Mouse (Mus musculus) CH12.LX (cell line): ENCODE data around the gene Thumpd3. TPM values are rescaled to one million over a fixed set of nuclear protein-coding genes. Genes with fewer than 3 reads are reported as not detected.

Experiments used
- DNase-seq: peaks from one replicate; pipeline ENCODE4 v3.0.0-alpha.2; 2013; ENCODE audit errors: extremely low read depth
- H3K27ac ChIP-seq: 2 replicates; pipeline ENCODE4 v1.5.1; 2012; ENCODE audit warnings: low read depth, mild to moderate bottlenecking, control low read depth, moderate library complexity; ENCODE audit not compliant: insufficient read depth
- H3K27me3 ChIP-seq: replicated peaks from 2 replicates; pipeline ENCODE3; 2012; ENCODE audit warnings: inconsistent platforms
- H3K36me3 ChIP-seq, 2 experiments: replicated peaks in 1 of 2; 2 replicates each; pipeline versions ENCODE3 to v1.6.1; 2012; ENCODE audit warnings: inconsistent platforms in 1 of 2, low read length in 1 of 2, mild to moderate bottlenecking in 1 of 2, mixed read lengths in 1 of 2, moderate library complexity in 1 of 2; ENCODE audit not compliant: control insufficient read depth in 1 of 2, insufficient read depth in 1 of 2
- H3K4me1 ChIP-seq, 2 experiments: 2 replicates each; pipeline ENCODE4 v1.6.1; 2012; ENCODE audit warnings: inconsistent platforms in 1 of 2, moderate library complexity in 1 of 2; ENCODE audit not compliant: insufficient read depth in 2 of 2, control insufficient read depth in 1 of 2
- H3K4me2 ChIP-seq: 2 replicates; pipeline ENCODE4 v1.6.1; 2012; ENCODE audit warnings: low read depth, mild to moderate bottlenecking, control low read depth; ENCODE audit not compliant: poor library complexity, insufficient read depth, severe bottlenecking
- H3K4me3 ChIP-seq, 3 experiments: fragments of 150-350 bp in 1 of 3; sonication (generic) in 1 of 3; replicated peaks in 1 of 3; 2 replicates each; pipeline versions ENCODE3 to v1.5.1; 2011 to 2012; ENCODE audit warnings: low read depth in 2 of 3, low read length in 2 of 3, mild to moderate bottlenecking in 2 of 3, moderate library complexity in 2 of 3, control low read depth in 1 of 3, improper control_type of control experiment in 1 of 3, inconsistent platforms in 1 of 3, mixed read lengths in 1 of 3; ENCODE audit not compliant: poor library complexity in 1 of 3
- H3K79me2 ChIP-seq: replicated peaks from 2 replicates; pipeline ENCODE4 v1.6.1; 2012; ENCODE audit warnings: mild to moderate bottlenecking, moderate library complexity; ENCODE audit not compliant: control insufficient read depth, poor library complexity, insufficient read depth, severe bottlenecking; ENCODE audit errors: extremely low read depth
- H3K9ac ChIP-seq: 2 replicates; pipeline ENCODE4 v1.6.1; 2012; ENCODE audit warnings: low read depth, mild to moderate bottlenecking, control low read depth, moderate library complexity; ENCODE audit not compliant: insufficient read depth
- H3K9me3 ChIP-seq: replicated peaks from 2 replicates; pipeline ENCODE3; 2012; ENCODE audit warnings: low read length, inconsistent platforms, mixed read lengths
- BHLHE40 ChIP-seq: IDR thresholded peaks from 2 replicates; pipeline ENCODE4 v1.6.1; 2011; ENCODE audit warnings: mild to moderate bottlenecking, low read depth, low read length, improper control_type of control experiment
- CHD2 ChIP-seq: IDR thresholded peaks from 2 replicates; pipeline ENCODE4 v1.6.1; 2011; ENCODE audit warnings: low read length, improper control_type of control experiment
- CTCF ChIP-seq, 2 experiments: IDR thresholded peaks in 1 of 2; conservative IDR thresholded peaks in 1 of 2; 2 replicates each; pipeline ENCODE4 v1.5.1; 2011 to 2012; ENCODE audit warnings: low read depth in 2 of 2, low read length in 2 of 2, improper control_type of control experiment in 1 of 2, inconsistent platforms in 1 of 2, mild to moderate bottlenecking in 1 of 2, moderate library complexity in 1 of 2
- E2F4 ChIP-seq: IDR thresholded peaks from 2 replicates; pipeline ENCODE4 v1.6.1; 2011; ENCODE audit warnings: low read depth, low read length, improper control_type of control experiment; ENCODE audit not compliant: insufficient replicate concordance
- ELF1 ChIP-seq: IDR thresholded peaks from 2 replicates; pipeline ENCODE4 v1.6.1; 2014; ENCODE audit warnings: low read depth, mild to moderate bottlenecking, inconsistent platforms, low read length, improper control_type of control experiment
- EP300 ChIP-seq: IDR thresholded peaks from 2 replicates; pipeline ENCODE4 v1.6.1; 2011; ENCODE audit warnings: low read length, improper control_type of control experiment
- ETS1 ChIP-seq: conservative IDR thresholded peaks from 2 replicates; pipeline ENCODE4 v1.6.1; 2012; ENCODE audit warnings: low read depth, mild to moderate bottlenecking, inconsistent platforms, low read length, improper control_type of control experiment, moderate library complexity
- GABPA ChIP-seq: IDR thresholded peaks from 2 replicates; pipeline ENCODE4 v1.6.1; 2012; ENCODE audit warnings: low read depth, low read length, improper control_type of control experiment, inconsistent platforms; ENCODE audit not compliant: insufficient replicate concordance
- HCFC1 ChIP-seq: IDR thresholded peaks from 2 replicates; pipeline ENCODE4 v1.6.1; 2012; ENCODE audit warnings: low read depth, mild to moderate bottlenecking, inconsistent platforms, low read length, improper control_type of control experiment
- IRF4 ChIP-seq: IDR thresholded peaks from 2 replicates; pipeline ENCODE4 v1.6.1; 2014; ENCODE audit warnings: low read depth, mild to moderate bottlenecking, inconsistent platforms, low read length, improper control_type of control experiment
- JUND ChIP-seq: conservative IDR thresholded peaks from 2 replicates; pipeline ENCODE4 v1.6.1; 2011; ENCODE audit warnings: low read depth, low read length, improper control_type of control experiment
- KAT2A ChIP-seq: IDR thresholded peaks from 2 replicates; pipeline ENCODE4 v1.6.1; 2012; ENCODE audit warnings: low read length, improper control_type of control experiment, inconsistent platforms; ENCODE audit not compliant: insufficient replicate concordance
- MAFK ChIP-seq: IDR thresholded peaks from 2 replicates; pipeline ENCODE4 v1.6.1; 2011; ENCODE audit warnings: low read length, improper control_type of control experiment; ENCODE audit not compliant: insufficient replicate concordance
- MAX ChIP-seq: IDR thresholded peaks from 2 replicates; pipeline ENCODE4 v1.6.1; 2011; ENCODE audit warnings: low read length, improper control_type of control experiment
- NELFE ChIP-seq: IDR thresholded peaks from 2 replicates; pipeline ENCODE4 v1.6.1; 2011; ENCODE audit warnings: low read depth, low read length, improper control_type of control experiment
- POLR2A ChIP-seq: IDR thresholded peaks from 2 replicates; pipeline ENCODE4 v1.6.1; 2011; ENCODE audit warnings: low read depth, mild to moderate bottlenecking, improper control_type of control experiment, low read length
- POLR2AphosphoS2 ChIP-seq: IDR thresholded peaks from 2 replicates; pipeline ENCODE4 v1.6.1; 2011; ENCODE audit warnings: low read depth, low read length, improper control_type of control experiment
- RCOR1 ChIP-seq: conservative IDR thresholded peaks from 2 replicates; pipeline ENCODE4 v1.6.1; 2012; ENCODE audit warnings: low read depth, mild to moderate bottlenecking, inconsistent platforms, low read length, improper control_type of control experiment
- SIN3A ChIP-seq: IDR thresholded peaks from 2 replicates; pipeline ENCODE4 v1.6.1; 2012; ENCODE audit warnings: low read length, improper control_type of control experiment, inconsistent platforms
- SMC3 ChIP-seq: IDR thresholded peaks from 2 replicates; pipeline ENCODE4 v1.6.1; 2011; ENCODE audit warnings: low read depth, low read length, improper control_type of control experiment
- TBP ChIP-seq: conservative IDR thresholded peaks from 2 replicates; pipeline ENCODE4 v1.6.1; 2011; ENCODE audit warnings: low read depth, low read length, improper control_type of control experiment
- TCF12 ChIP-seq: IDR thresholded peaks from 2 replicates; pipeline ENCODE4 v1.6.1; 2014; ENCODE audit warnings: low read depth, mild to moderate bottlenecking, inconsistent platforms, low read length, improper control_type of control experiment
- UBTF ChIP-seq: IDR thresholded peaks from 2 replicates; pipeline ENCODE4 v1.6.1; 2012; ENCODE audit warnings: low read depth, mild to moderate bottlenecking, inconsistent platforms, low read length, improper control_type of control experiment, moderate library complexity
- USF1 ChIP-seq: IDR thresholded peaks from 2 replicates; pipeline ENCODE4 v1.6.1; 2014; ENCODE audit warnings: low read depth, mild to moderate bottlenecking, inconsistent platforms, low read length, improper control_type of control experiment
- USF2 ChIP-seq: conservative IDR thresholded peaks from 2 replicates; pipeline ENCODE4 v1.6.1; 2011; ENCODE audit warnings: low read depth, low read length, improper control_type of control experiment
- ZNF384 ChIP-seq: IDR thresholded peaks from 2 replicates; pipeline ENCODE4 v1.6.1; 2012; ENCODE audit warnings: low read depth, low read length, improper control_type of control experiment, inconsistent platforms
- dilution Hi-C: fragments of 300-500 bp; cut with MboI; formaldehyde crosslinking; loops from 2 replicates; pipeline ENCODE4 v1.14.3; 2020; ENCODE audit warnings: low sequenced_read_pairs; ENCODE audit not compliant: extremely low pct_unique_long_range_greater_than_20kb, extremely low pct_ligation_motif_present
- in situ Hi-C: fragments of 300-500 bp; cut with MboI; formaldehyde crosslinking; loops from 3 replicates; pipeline ENCODE4 v1.14.3; 2019; ENCODE audit warnings: low sequenced_read_pairs, low pct_ligation_motif_present, low pct_unique_long_range_greater_than_20kb, mixed read lengths
- polyA plus RNA-seq: library from polyadenylated mRNA; unstranded; fragments of >175 nt; gene quantifications from 2 replicates; pipeline ENCODE4 v1.2.1, GENCODE M21; 2012; ENCODE audit warnings: low read depth; ENCODE audit not compliant: insufficient read length
- total RNA-seq, 2 experiments: library from RNA; depleted of rRNA; stranded (reverse); fragments of 300-350 nt in 1 of 2; fragments of >200 nt in 1 of 2; gene quantifications; 2 replicates each; pipeline ENCODE4 v1.2.3; 2012 to 2014

Gene Thumpd3
- total and polyA plus RNA-seq, 3 experiments = 37.1 to 78.1 (median 69.3) TPM

DNA sequence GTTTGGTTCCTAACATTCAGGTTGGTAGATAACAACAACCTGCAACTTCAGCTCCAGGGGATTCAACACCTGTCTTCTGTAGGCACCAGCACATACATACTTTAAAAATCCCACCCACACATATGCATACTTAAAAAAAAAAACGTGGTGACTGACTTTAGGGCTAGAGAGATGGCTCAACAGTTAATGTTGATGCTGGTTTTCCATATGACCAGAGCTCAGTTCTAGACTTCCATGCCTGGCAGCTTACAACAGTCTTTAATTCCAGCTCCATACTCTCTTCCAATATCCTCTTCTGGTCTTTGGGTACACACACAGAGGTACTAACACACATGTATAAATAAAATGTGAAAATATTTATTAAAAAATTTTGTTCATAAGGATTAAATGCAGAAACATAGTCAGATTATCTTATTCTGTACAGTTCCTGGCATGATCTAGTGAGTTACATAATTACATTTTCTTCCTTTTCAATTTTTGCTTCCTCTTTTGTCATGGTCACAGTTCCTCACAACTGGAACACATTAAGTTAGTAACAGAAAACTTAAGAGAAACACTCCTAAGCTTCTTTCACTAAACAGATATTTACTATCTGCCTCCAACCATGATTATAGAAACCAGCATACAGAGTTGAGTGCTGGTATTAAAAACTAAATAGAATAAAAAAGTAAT, 15.0 kb downstream of the Thumpd3 start:
- no peak for TF ChIP-seq JUND
- TF ChIP-seq POLR2A = no peak
- TF ChIP-seq CHD2 = no peak
- no peak for TF ChIP-seq USF1
- no peak for TF ChIP-seq MAX
- TF ChIP-seq EP300 = no peak
- no peak for TF ChIP-seq SMC3
- TF ChIP-seq IRF4 = no peak
- no peak for TF ChIP-seq TBP
- no peak for TF ChIP-seq SIN3A
- TF ChIP-seq USF2 = no peak
- TF ChIP-seq ETS1 = no peak
- TF ChIP-seq ZNF384 = no peak
- TF ChIP-seq RCOR1 = no peak
- no peak for TF ChIP-seq E2F4
- TF ChIP-seq CTCF (conservative IDR thresholded peaks at IDR 0.05 in 1 of 2, IDR thresholded peaks at IDR 0.05 in 1 of 2; ENCODE audit: low read depth in 2 of 2, low read length in 2 of 2) = no peak
- in situ Hi-C loops = no loop called here

DNA sequence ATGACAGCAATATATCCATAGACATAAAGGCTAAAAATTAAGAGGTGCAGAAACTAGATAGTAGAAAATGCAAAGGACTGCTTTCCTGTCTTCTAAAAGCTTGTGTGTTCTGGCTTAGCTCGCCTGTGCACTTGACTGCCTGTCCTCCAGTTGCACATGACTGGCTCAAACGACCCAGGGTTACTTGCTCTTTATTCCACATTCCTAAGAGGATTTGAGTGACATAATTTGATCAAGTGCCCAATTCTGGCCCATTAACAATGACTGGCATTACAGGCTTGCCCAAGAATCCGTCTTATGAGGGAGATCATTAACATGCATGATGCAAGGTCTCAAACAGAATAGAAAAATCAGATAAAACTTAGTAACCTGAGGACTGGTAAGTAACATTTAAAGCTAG, 16.2 kb downstream of the Thumpd3 start:
- Histone ChIP-seq H3K4me2 (no peak overlapping the region), H3K36me3 (peaks cover 56 to 94% of the 10 kb centered on the region in 2 experiments), H3K9me3 (no peaks in the 10 kb centered on the region), H3K27ac (no peak overlapping the region), H3K4me3 (no peak overlapping the region), H3K79me2 (peaks cover 15% of the 10 kb centered on the region), H3K27me3 (no peaks in the 10 kb centered on the region), H3K9ac (no peak overlapping the region), H3K4me1 (no peaks in the 10 kb centered on the region)
- TF ChIP-seq GABPA = no peak
- TF ChIP-seq CTCF (conservative IDR thresholded peaks at IDR 0.05 in 1 of 2, IDR thresholded peaks at IDR 0.05 in 1 of 2; ENCODE audit: low read depth in 2 of 2, low read length in 2 of 2) = no peak
- no peak for TF ChIP-seq UBTF
- TF ChIP-seq USF2 = no peak
- TF ChIP-seq BHLHE40 = no peak
- TF ChIP-seq TBP = no peak
- TF ChIP-seq MAX = no peak
- no peak for TF ChIP-seq MAFK
- TF ChIP-seq NELFE = no peak
- no peak for TF ChIP-seq ELF1
- TF ChIP-seq RCOR1 = no peak
- TF ChIP-seq HCFC1 = no peak
- no peak for TF ChIP-seq KAT2A
- no peak for TF ChIP-seq IRF4
- no peak for TF ChIP-seq POLR2AphosphoS2
- no peak for TF ChIP-seq TCF12
- no peak for TF ChIP-seq ETS1
- no peak for TF ChIP-seq E2F4
- in situ Hi-C loops = no loop called here
- DNase-seq = no peak
- dilution Hi-C loops = no loop called here

More for the DNA sequence above, 15.0 kb downstream of the Thumpd3 start:
- H3K9me3 ChIP-seq = no peaks in the 10 kb centered on the region
- H3K9ac ChIP-seq = no peak overlapping the region
- H3K36me3 ChIP-seq = peaks cover 57 to 91% of the 10 kb centered on the region in 2 experiments
- H3K27me3 ChIP-seq = no peaks in the 10 kb centered on the region
- H3K79me2 ChIP-seq = peaks cover 10% of the 10 kb centered on the region; the same call in 1 of the 2 replicates
- DNase-seq = no peak
- no peak overlapping the region for H3K4me2 ChIP-seq
- no peaks in the 10 kb centered on the region for H3K4me1 ChIP-seq
- dilution Hi-C loops = no loop called here
- H3K27ac ChIP-seq = no peak overlapping the region
- H3K4me3 ChIP-seq = no peak overlapping the region
